Mouse (Mus musculus) erythroblast, adult 5-6 weeks (primary cell): Measurements from ENCODE around the gene Zcchc17. TPM values are rescaled to one million over a fixed set of nuclear protein-coding genes. Genes with fewer than 3 reads are reported as not detected.

Source experiments
- total RNA-seq, 2 experiments: library from RNA; stranded (forward) in 1 of 2; stranded (reverse) in 1 of 2; fragments of 150-400 nt in 1 of 2; fragments of 200-764, 138-1000 nt in 1 of 2; gene quantifications; 2 replicates each; pipeline versions ENCODE4 v1.2.3 to v1.2.4; 2015 to 2017; ENCODE audit warnings: low replicate concordance in 2 of 2

Gene Zcchc17
- total RNA-seq, 2 experiments from 2014 or later, result 7.1 to 27.9 TPM

Other genes starting within 250 kb of the Zcchc17 start
- gene Hcrtr1, start 220.6 kb downstream of the Zcchc17 start, total RNA-seq (2015; ENCODE audit: low replicate concordance), result not detected in 2 replicates
- not detected in 2 replicates for gene Hcrtr1, start 220.6 kb downstream of the Zcchc17 start, total RNA-seq (2017; ENCODE audit: low replicate concordance)
- gene Tinagl1, start 184.8 kb downstream of the Zcchc17 start, total RNA-seq (2015; ENCODE audit: low replicate concordance), result 67.6 and 69.8 TPM in 2 replicates
- 95.4 and 126 TPM in 2 replicates for gene Tinagl1, start 184.8 kb downstream of the Zcchc17 start, total RNA-seq (2017; ENCODE audit: low replicate concordance)
- not detected in 2 replicates for gene Gm853, start 137.5 kb downstream of the Zcchc17 start, total RNA-seq (2015; ENCODE audit: low replicate concordance)
- not detected in 2 replicates for gene Gm853, start 137.5 kb downstream of the Zcchc17 start, total RNA-seq (2017; ENCODE audit: low replicate concordance)
- gene Serinc2, start 80.7 kb downstream of the Zcchc17 start, total RNA-seq (2015; ENCODE audit: low replicate concordance), result not detected in 2 replicates
- gene Serinc2, start 80.7 kb downstream of the Zcchc17 start, total RNA-seq (2017; ENCODE audit: low replicate concordance), result 1.3 TPM in 1 of 2 replicates, not detected in the other
- gene Fabp3, start 51.3 kb downstream of the Zcchc17 start, total RNA-seq (2015; ENCODE audit: low replicate concordance), result 2.1 TPM in 1 of 2 replicates, not detected in the other
- gene Fabp3, start 51.3 kb downstream of the Zcchc17 start, total RNA-seq (2017; ENCODE audit: low replicate concordance), result not detected in 2 replicates
- not detected in 2 replicates for gene Gm10570, start 51.3 kb downstream of the Zcchc17 start, total RNA-seq (2015; ENCODE audit: low replicate concordance)
- not detected in 2 replicates for gene Gm10570, start 51.3 kb downstream of the Zcchc17 start, total RNA-seq (2017; ENCODE audit: low replicate concordance)
- 18.6 and 30.5 TPM in 2 replicates for gene Snrnp40, start 189 bp upstream of the Zcchc17 start, total RNA-seq (2015; ENCODE audit: low replicate concordance)
- 25.0 and 28.2 TPM in 2 replicates for gene Snrnp40, start 189 bp upstream of the Zcchc17 start, total RNA-seq (2017; ENCODE audit: low replicate concordance)
- gene Nkain1, start 214.2 kb upstream of the Zcchc17 start, total RNA-seq (2015; ENCODE audit: low replicate concordance), result not detected in 2 replicates
- not detected in 2 replicates for gene Nkain1, start 214.2 kb upstream of the Zcchc17 start, total RNA-seq (2017; ENCODE audit: low replicate concordance)